Mouse (Mus musculus) urinary bladder, postnatal 36 days (tissue): ENCODE results near the gene Ccl1.

Source experiments
- DNase-seq, 2 experiments: peaks; one replicate each; pipeline ENCODE4 v3.0.0; 2022; ENCODE audit warnings: low spot score in 2 of 2, mixed read lengths in 1 of 2

Ccl1 gene

GRCm38 (mm10) chr11:82205221-82205620 lies 100.3 kb downstream of the Ccl1 start:
- no peak for DNase-seq

- DNase-seq: no peak
Observed at GRCm38 (mm10) chr11:82203706-82204105, 101.8 kb downstream of the Ccl1 start.

GRCm38 (mm10) chr11:82197774-82198173 lies 107.7 kb downstream of the Ccl1 start:
- DNase-seq: no peak

GRCm38 (mm10) chr11:82194980-82195379 lies 110.5 kb downstream of the Ccl1 start:
- no peak for DNase-seq

- DNase-seq: no peak
Observed at GRCm38 (mm10) chr11:82193826-82194225, 111.7 kb downstream of the Ccl1 start.

GRCm38 (mm10) chr11:82189782-82190563 lies 115.5 kb downstream of the Ccl1 start:
- DNase-seq: no peak

- DNase-seq: no peak
Observed at GRCm38 (mm10) chr11:82185684-82186083, 119.8 kb downstream of the Ccl1 start.

GRCm38 (mm10) chr11:82183281-82183935 lies 122.1 kb downstream of the Ccl1 start:
- no peak for DNase-seq

GRCm38 (mm10) chr11:82182401-82182800 lies 123.1 kb downstream of the Ccl1 start:
- DNase-seq: no peak

- peak in 1 of 2 experiments; percentile 13 for DNase-seq
Observed at GRCm38 (mm10) chr11:82181331-82181730, 124.2 kb downstream of the Ccl1 start.

GRCm38 (mm10) chr11:82178161-82178560 lies 127.3 kb downstream of the Ccl1 start:
- DNase-seq: no peak

GRCm38 (mm10) chr11:82177711-82178110 lies 127.8 kb downstream of the Ccl1 start:
- DNase-seq: no peak

- peak; percentile 55 to 70 for DNase-seq
Observed at GRCm38 (mm10) chr11:82174794-82175193, 130.7 kb downstream of the Ccl1 start.

GRCm38 (mm10) chr11:82173491-82173890 lies 132.0 kb downstream of the Ccl1 start:
- DNase-seq: no peak

GRCm38 (mm10) chr11:82171316-82172071 lies 134.0 kb downstream of the Ccl1 start:
- DNase-seq: peak in 1 of 2 experiments; percentile 51

- no peak for DNase-seq
Observed at GRCm38 (mm10) chr11:82169456-82169855, 136.0 kb downstream of the Ccl1 start.

- DNase-seq: no peak
Observed at GRCm38 (mm10) chr11:82168308-82168707, 137.2 kb downstream of the Ccl1 start.

- DNase-seq: no peak
Observed at GRCm38 (mm10) chr11:82163285-82163684, 142.2 kb downstream of the Ccl1 start.

GRCm38 (mm10) chr11:82159126-82159525 lies 146.4 kb downstream of the Ccl1 start:
- DNase-seq: no peak

GRCm38 (mm10) chr11:82139492-82140094 lies 165.9 kb downstream of the Ccl1 start:
- DNase-seq: peak in 1 of 2 experiments; percentile 19

- peak in 1 of 2 experiments; percentile 21 for DNase-seq
Observed at GRCm38 (mm10) chr11:82136196-82136595, 169.3 kb downstream of the Ccl1 start.

GRCm38 (mm10) chr11:82132977-82133376 lies 172.5 kb downstream of the Ccl1 start:
- no peak for DNase-seq
